ENCODE assay signal across 26 mouse cellular contexts in genomic region chr8:111713291-111713690, GRCm38 (mm10). TPM values are rescaled to one million over a fixed set of nuclear protein-coding genes. Genes with fewer than 3 reads are reported as not detected.
DNase-seq lines count a peak whose midpoint lies in the region; ATAC-seq and TF ChIP-seq lines count a peak whose summit lies in the region.
"Had no signal": no experiment of that assay in that cellular context is flagged by ENCODE, and none has a peak within 500 bp of the region (broad histone marks: within the 10 kb centered on the region; RNA-seq: fewer than 3 reads in every experiment).

No protein-coding gene starts in this region.

- H3K79me2 ChIP-seq in heart, adult 2 months (replicated peaks; ENCODE audit: control insufficient read depth, insufficient read depth, low read length), result no peaks in the 10 kb centered on the region

- peaks cover 18% of the 10 kb centered on the region for H3K4me1 ChIP-seq in heart, adult 2 months (ENCODE audit: control insufficient read depth, insufficient read depth, low read length)
- peaks cover 46% of the 10 kb centered on the region for H3K4me1 ChIP-seq in neural tube, embryonic 13.5 days (replicated peaks)

- TF ChIP-seq CTCF in heart, adult 2 months (IDR thresholded peaks at IDR 0.05), result no peak

- DNase-seq in cerebellum, adult 9-11 months, result peak; percentile 46
- no peak for DNase-seq in cerebellum, postnatal 36 days
- DNase-seq in heart, adult 11 months, result peak; percentile 90
- no peak for DNase-seq in heart, adult 2 months
- no peak for DNase-seq in neural tube, embryonic 10.5 days (ENCODE audit: extremely low spot score, low spot score)
- DNase-seq: thymus, adult 18-20 months had no signal

- WGBS in heart, adult 2 months, result 85% methylated on average over 11 of the region's 11 CpGs
- WGBS in neural tube, embryonic 13.5 days, result 93% methylated on average over 11 of the region's 11 CpGs

- no peak overlapping the region for H3K4me2 ChIP-seq in neural tube, embryonic 13.5 days
- H3K4me2 ChIP-seq: forebrain, embryonic 13.5 days; heart, embryonic 13.5 days; intestine, embryonic 15.5 days; limb, embryonic 12.5 days; liver, embryonic 15.5 days; lung, embryonic 14.5 days had no signal

- H3K36me3 ChIP-seq in heart, adult 2 months (ENCODE audit: control insufficient read depth, insufficient read depth, low read length), result no peaks in the 10 kb centered on the region
- H3K36me3 ChIP-seq in neural tube, embryonic 13.5 days, result peaks cover 74% of the 10 kb centered on the region

- TF ChIP-seq POLR2A in heart, adult 2 months (IDR thresholded peaks at IDR 0.05; ENCODE audit: insufficient read depth, low read depth, low read length), result no peak

- no peak for ATAC-seq in neural tube, embryonic 13.5 days (ENCODE audit: low read depth)
- ATAC-seq: forebrain, embryonic 13.5 days; hindbrain, postnatal 0 days had no signal

- TF ChIP-seq EP300 in heart, adult 2 months (IDR thresholded peaks at IDR 0.05; ENCODE audit: insufficient read depth, low read depth, low read length), result no peak

- no peaks in the 10 kb centered on the region for H3K27me3 ChIP-seq in heart, adult 2 months (ENCODE audit: control insufficient read depth, insufficient read depth, low read length)
- no peaks in the 10 kb centered on the region for H3K27me3 ChIP-seq in neural tube, embryonic 13.5 days
- H3K27me3 ChIP-seq: forebrain, embryonic 13.5 days; heart, embryonic 13.5 days; intestine, embryonic 15.5 days; limb, embryonic 12.5 days had no signal

- no peak overlapping the region for H3K27ac ChIP-seq in heart, adult 2 months
- H3K27ac ChIP-seq in neural tube, embryonic 13.5 days (replicated peaks), result no peak overlapping the region
- H3K27ac ChIP-seq: forebrain, embryonic 13.5 days; heart, embryonic 13.5 days; hindbrain, embryonic 10.5 days; hindbrain, postnatal 0 days; intestine, embryonic 15.5 days; limb, embryonic 12.5 days; liver, embryonic 15.5 days; stomach, postnatal 0 days had no signal

- no peaks in the 10 kb centered on the region for H3K9me3 ChIP-seq in neural tube, embryonic 13.5 days
- H3K9me3 ChIP-seq: forebrain, embryonic 13.5 days; heart, embryonic 13.5 days; hindbrain, embryonic 10.5 days; intestine, embryonic 15.5 days; limb, embryonic 12.5 days; liver, embryonic 15.5 days had no signal

- H3K9ac ChIP-seq in heart, adult 2 months (ENCODE audit: low read depth, low read length), result no peak overlapping the region
- 0 out of 2 replicates have a peak overlapping the region, but pooled peaks have one; percentile 14 for H3K9ac ChIP-seq in neural tube, embryonic 13.5 days
- H3K9ac ChIP-seq: forebrain, embryonic 13.5 days; heart, embryonic 13.5 days; intestine, embryonic 15.5 days; limb, embryonic 12.5 days; liver, embryonic 15.5 days; lung, embryonic 14.5 days had no signal

- intact Hi-C loops in heart, adult 2 months (cut with DNase I), result loop anchor here (2.0 kb wide), 3 partner anchors 34 to 112 kb away; no protein-coding TSS in a partner anchor

- H3K4me3 ChIP-seq in heart, adult 2 months, result no peak overlapping the region
- H3K4me3 ChIP-seq in neural tube, embryonic 13.5 days, result no peak overlapping the region
- H3K4me3 ChIP-seq: forebrain, embryonic 13.5 days; heart, embryonic 13.5 days; hindbrain, embryonic 10.5 days; intestine, embryonic 15.5 days; limb, embryonic 12.5 days; liver, embryonic 15.5 days had no signal

RNA-seq across cellular contexts. Expression of gene Ctrb1, which starts 22.5 kb away (rescaled TPM):
- total RNA-seq in heart, adult 2 months (2021), result not detected
- polyA plus RNA-seq in heart, adult 2 months (2012; rRNA removed), result 0.68 and 0.82 TPM in 2 replicates
- polyA plus RNA-seq in neural tube, embryonic 13.5 days (2015; fragmentation: Nextera tagmentation; extraction: Ambion mirVana), result not detected in 2 replicates
- total RNA-seq: adrenal gland, adult 18-20 months; heart, adult 18-20 months; hindbrain, postnatal 0 days; layer of hippocampus, postnatal 10 days; left cerebral cortex, adult 18-20 months; left cerebral cortex, postnatal 25 days; monocyte, adult 5-6 weeks; neutrophil, adult 5-6 weeks had no signal
- polyA plus RNA-seq: CD4-positive, CD25-positive, alpha-beta regulatory T cell, adult 4 months; embryonic facial prominence, embryonic 11.5 days; heart, embryonic 13.5 days; hindbrain, embryonic 10.5 days; hindbrain, postnatal 0 days; limb, embryonic 12.5 days; lung, embryonic 14.5 days; midbrain, embryonic 14.5 days had no signal

RNA-seq across cellular contexts. Expression of gene Bcar1, which starts 30.3 kb away (rescaled TPM):
- total RNA-seq in heart, adult 2 months (2021), result 10 to 100 TPM; 19.1 to 21.1 TPM
- polyA plus RNA-seq in heart, adult 2 months (2012; rRNA removed), result 31.3 TPM in 2 replicates
- polyA plus RNA-seq in neural tube, embryonic 13.5 days (2015; fragmentation: Nextera tagmentation; extraction: Ambion mirVana), result 51.0 and 51.6 TPM in 2 replicates
- total RNA-seq: monocyte, adult 5-6 weeks had no signal

Comparison
In these comparisons a context has a peak if more than half of its experiments do, and no peak if none do; other contexts are left out.
1. DNase-seq: peak in cerebellum, adult 9-11 months (single experiment) and heart, adult 11 months (single experiment); none in cerebellum, postnatal 36 days (0 of 2), heart, adult 2 months (0 of 2) and neural tube, embryonic 10.5 days (single experiment).